Mouse (Mus musculus): ENCODE measurements around the gene Igf1r. TPM values are rescaled to one million over a fixed set of nuclear protein-coding genes. Genes with fewer than 3 reads are reported as not detected.

The Igf1r gene
- polyA plus RNA-seq, 1 experiment from 2014 or later = 13.9 TPM

DNA sequence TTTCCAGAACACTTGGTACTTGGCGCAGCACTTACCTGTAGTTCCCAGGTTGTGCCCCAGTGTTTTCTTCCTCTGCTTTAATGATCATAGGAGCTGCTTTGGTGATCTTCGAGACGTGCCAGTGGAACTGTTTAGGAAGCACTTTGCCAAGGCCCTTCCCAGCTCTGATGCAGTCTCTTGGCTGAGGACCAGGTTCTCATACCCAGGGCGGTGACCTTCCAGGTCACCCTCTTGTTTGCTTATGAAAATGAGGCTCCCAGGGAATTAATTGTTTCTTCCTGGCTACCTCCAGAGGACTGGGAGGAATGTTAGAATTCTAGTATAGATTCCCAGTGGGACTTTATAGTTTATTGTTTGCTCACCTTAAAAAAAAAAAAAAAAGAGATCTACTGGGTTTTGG is 72.0 kb downstream of the Igf1r start:
- 80% methylated on average over 4 of the region's 4 CpGs for WGBS
- ATAC-seq (replicated peaks; ENCODE audit: insufficient number of reproducible peaks, insufficient read depth, low FRiP score, low read depth) = no peak
- peaks cover 62% of the 10 kb centered on the region for H3K4me1 ChIP-seq (replicated peaks)
- H3K27me3 ChIP-seq = no peaks in the 10 kb centered on the region
- H3K9me3 ChIP-seq (replicated peaks) = no peaks in the 10 kb centered on the region
- H3K27ac ChIP-seq = 0 out of 2 replicates have a peak overlapping the region, but pooled peaks have one; percentile 38
- no peak overlapping the region for H3K4me2 ChIP-seq
- no peak overlapping the region for H3K4me3 ChIP-seq
- H3K36me3 ChIP-seq = no peaks in the 10 kb centered on the region
- H3K9ac ChIP-seq = no peak overlapping the region

- Histone ChIP-seq H3K27me3 (no peaks in the 10 kb centered on the region), H3K4me1 (replicated peaks) (peaks cover 62% of the 10 kb centered on the region), H3K27ac (peak overlapping the region; percentile 69), H3K4me2 (no peak overlapping the region), H3K9ac (no peak overlapping the region), H3K9me3 (replicated peaks) (no peaks in the 10 kb centered on the region), H3K36me3 (no peaks in the 10 kb centered on the region), H3K4me3 (no peak overlapping the region)
- no peak for ATAC-seq (replicated peaks; ENCODE audit: insufficient number of reproducible peaks, insufficient read depth, low FRiP score, low read depth)
- 68% methylated on average over 3 of the region's 3 CpGs for WGBS
These were observed 72.8 kb downstream of the Igf1r start for GRCm38 (mm10) chr7:68025396-68025795.

DNA sequence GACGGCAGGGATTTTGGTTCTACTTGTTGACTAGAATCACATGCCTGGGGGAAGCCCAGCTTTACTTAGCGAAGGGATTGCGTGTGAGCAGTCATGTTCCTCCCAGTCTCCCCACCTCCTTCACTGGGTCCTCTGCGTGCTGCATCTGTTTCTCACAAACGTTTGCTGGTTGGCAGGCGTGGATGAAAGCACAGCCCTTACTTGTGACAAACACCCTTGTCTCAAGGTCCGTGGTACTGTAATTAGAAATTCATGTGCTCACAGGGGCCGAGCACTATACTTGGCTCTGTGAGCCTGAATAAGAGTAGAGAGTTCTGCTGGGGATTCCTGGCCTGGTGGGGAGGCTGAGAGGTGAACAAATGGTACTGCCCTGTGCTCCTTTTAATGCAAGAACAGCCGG is 73.4 kb downstream of the Igf1r start:
- Histone ChIP-seq H3K9ac (no peak overlapping the region), H3K27ac (peak overlapping the region; percentile 69), H3K36me3 (no peaks in the 10 kb centered on the region), H3K27me3 (no peaks in the 10 kb centered on the region), H3K4me1 (replicated peaks) (peaks cover 63% of the 10 kb centered on the region), H3K4me2 (no peak overlapping the region), H3K9me3 (replicated peaks) (no peaks in the 10 kb centered on the region), H3K4me3 (no peak overlapping the region)
- no peak for ATAC-seq (replicated peaks; ENCODE audit: insufficient number of reproducible peaks, insufficient read depth, low FRiP score, low read depth)
- 49% methylated on average over 9 of the region's 9 CpGs for WGBS

GRCm38 (mm10) chr7:68028167-68028566 is 75.5 kb downstream of the Igf1r start:
- no peak overlapping the region for H3K4me3 ChIP-seq
- no peak overlapping the region for H3K27ac ChIP-seq
- peaks cover 52% of the 10 kb centered on the region for H3K4me1 ChIP-seq (replicated peaks)
- H3K9ac ChIP-seq = no peak overlapping the region
- WGBS = 20% methylated on average over 4 of the region's 4 CpGs
- H3K27me3 ChIP-seq = no peaks in the 10 kb centered on the region
- no peaks in the 10 kb centered on the region for H3K9me3 ChIP-seq (replicated peaks)
- H3K36me3 ChIP-seq = no peaks in the 10 kb centered on the region
- ATAC-seq (replicated peaks; ENCODE audit: insufficient number of reproducible peaks, insufficient read depth, low FRiP score, low read depth) = no peak
- no peak overlapping the region for H3K4me2 ChIP-seq

- H3K9ac ChIP-seq = no peak overlapping the region
- peak overlapping the region; percentile 35; the same call in 1 of the 2 replicates for H3K27ac ChIP-seq
- 0 out of 2 replicates have a peak, but pooled peaks have one; percentile 29 for ATAC-seq (replicated peaks; ENCODE audit: insufficient number of reproducible peaks, insufficient read depth, low FRiP score, low read depth)
- H3K9me3 ChIP-seq (replicated peaks) = no peaks in the 10 kb centered on the region
- peaks cover 33% of the 10 kb centered on the region for H3K4me1 ChIP-seq (replicated peaks)
- 31% methylated on average over 9 of the region's 9 CpGs for WGBS
- H3K4me2 ChIP-seq = 0 out of 2 replicates have a peak overlapping the region, but pooled peaks have one; percentile 19
- H3K4me3 ChIP-seq = no peak overlapping the region
- H3K36me3 ChIP-seq = no peaks in the 10 kb centered on the region
- H3K27me3 ChIP-seq = no peaks in the 10 kb centered on the region
These were observed 78.2 kb downstream of the Igf1r start for GRCm38 (mm10) chr7:68030846-68031245.

DNA sequence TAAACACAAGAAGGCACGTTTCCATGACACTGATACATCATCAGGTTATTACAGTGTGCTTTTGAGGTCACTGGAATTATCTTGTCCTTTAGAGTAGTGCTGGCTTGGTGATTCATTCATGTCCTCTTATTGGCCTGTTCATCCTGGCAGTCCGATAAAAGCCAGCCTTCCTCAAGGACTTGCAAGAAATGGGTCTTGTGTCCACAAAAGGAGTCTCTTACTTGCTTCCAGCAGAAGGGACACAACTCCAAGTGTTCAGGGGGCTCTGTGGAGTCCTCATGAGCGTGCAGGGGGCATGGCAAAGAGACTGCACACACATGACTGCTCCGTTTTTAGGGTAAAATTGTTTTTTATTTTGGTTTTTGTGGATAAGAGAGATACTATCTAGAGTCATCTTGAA is 83.9 kb downstream of the Igf1r start:
- no peak overlapping the region for H3K4me3 ChIP-seq
- H3K27me3 ChIP-seq = no peaks in the 10 kb centered on the region
- H3K9me3 ChIP-seq (replicated peaks) = no peaks in the 10 kb centered on the region
- 81% methylated on average over 4 of the region's 4 CpGs for WGBS
- H3K4me2 ChIP-seq = no peak overlapping the region
- ATAC-seq (replicated peaks; ENCODE audit: insufficient number of reproducible peaks, insufficient read depth, low FRiP score, low read depth) = no peak
- H3K36me3 ChIP-seq = no peaks in the 10 kb centered on the region
- peaks cover 19% of the 10 kb centered on the region for H3K4me1 ChIP-seq (replicated peaks)
- no peak overlapping the region for H3K27ac ChIP-seq
- H3K9ac ChIP-seq = no peak overlapping the region

DNA sequence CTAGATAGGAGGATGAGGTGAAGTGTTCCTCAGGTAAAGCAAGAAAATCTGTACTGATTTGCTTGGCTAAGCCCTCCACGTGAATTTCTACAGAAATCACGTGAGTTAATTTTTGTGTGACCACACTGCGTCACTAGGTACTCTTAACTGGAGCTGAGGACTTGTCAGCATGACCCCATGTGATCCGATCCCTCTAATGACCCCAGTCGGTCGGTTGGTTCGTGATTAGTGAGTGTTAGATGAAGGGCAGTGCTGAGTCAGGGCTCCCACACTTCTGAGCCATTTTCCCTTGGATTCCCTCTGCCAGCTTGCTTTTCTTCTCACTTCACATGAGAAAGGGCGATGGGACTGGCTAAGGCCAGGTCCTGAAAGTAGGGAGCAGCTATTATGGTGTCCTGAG is 86.2 kb downstream of the Igf1r start:
- no peak overlapping the region for H3K4me2 ChIP-seq
- WGBS = 60% methylated on average over 8 of the region's 8 CpGs
- peak overlapping the region; percentile 9; the same call in 1 of the 2 replicates for H3K27ac ChIP-seq
- no peaks in the 10 kb centered on the region for H3K9me3 ChIP-seq (replicated peaks)
- H3K27me3 ChIP-seq = no peaks in the 10 kb centered on the region
- H3K4me1 ChIP-seq (replicated peaks) = peaks cover 19% of the 10 kb centered on the region; the same call in 1 of the 2 replicates
- no peak overlapping the region for H3K9ac ChIP-seq
- H3K36me3 ChIP-seq = no peaks in the 10 kb centered on the region
- ATAC-seq (replicated peaks; ENCODE audit: insufficient number of reproducible peaks, insufficient read depth, low FRiP score, low read depth) = no peak
- H3K4me3 ChIP-seq = no peak overlapping the region

- Histone ChIP-seq H3K4me2 (no peak overlapping the region), H3K4me3 (no peak overlapping the region), H3K27me3 (no peaks in the 10 kb centered on the region), H3K9ac (no peak overlapping the region), H3K4me1 (replicated peaks) (peaks cover 22% of the 10 kb centered on the region; the same call in 1 of the 2 replicates), H3K27ac (no peak overlapping the region), H3K36me3 (no peaks in the 10 kb centered on the region), H3K9me3 (replicated peaks) (no peaks in the 10 kb centered on the region)
- WGBS = 65% methylated on average over 2 of the region's 2 CpGs
- no peak for ATAC-seq (replicated peaks; ENCODE audit: insufficient number of reproducible peaks, insufficient read depth, low FRiP score, low read depth)
These were observed 86.9 kb downstream of the Igf1r start for GRCm38 (mm10) chr7:68039550-68039949.

DNA sequence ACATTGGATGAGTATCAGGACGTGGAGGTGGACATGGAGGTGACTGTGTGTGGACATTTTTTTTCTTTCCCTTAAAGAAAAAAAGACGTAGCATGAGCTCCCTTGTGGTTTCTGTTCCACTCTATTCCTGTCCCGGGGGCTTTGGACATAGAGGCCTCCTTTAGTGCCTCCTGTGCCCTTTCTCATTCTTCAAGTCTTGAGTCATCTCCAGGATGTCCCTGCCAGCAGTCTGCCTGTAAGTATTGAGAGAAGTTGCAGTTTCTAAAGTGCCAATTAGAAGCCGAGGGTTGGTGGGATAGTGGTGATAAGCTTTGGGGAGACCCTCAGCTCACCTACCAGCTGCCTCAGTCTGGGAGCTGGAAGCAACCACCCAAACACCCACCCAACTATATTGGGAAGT is 92.0 kb downstream of the Igf1r start:
- Histone ChIP-seq H3K4me3 (no peak overlapping the region), H3K4me2 (no peak overlapping the region), H3K36me3 (no peaks in the 10 kb centered on the region), H3K9me3 (replicated peaks) (no peaks in the 10 kb centered on the region), H3K4me1 (replicated peaks) (peaks cover 20% of the 10 kb centered on the region), H3K27ac (no peak overlapping the region), H3K27me3 (no peaks in the 10 kb centered on the region), H3K9ac (no peak overlapping the region)
- WGBS = 51% methylated on average over 4 of the region's 4 CpGs
- no peak for ATAC-seq (replicated peaks; ENCODE audit: insufficient number of reproducible peaks, insufficient read depth, low FRiP score, low read depth)

GRCm38 (mm10) chr7:68047152-68047551 is 94.5 kb downstream of the Igf1r start:
- Histone ChIP-seq H3K9ac (no peak overlapping the region), H3K4me2 (no peak overlapping the region), H3K27ac (no peak overlapping the region), H3K27me3 (no peaks in the 10 kb centered on the region), H3K4me1 (replicated peaks) (peaks cover 13% of the 10 kb centered on the region), H3K4me3 (no peak overlapping the region), H3K36me3 (no peaks in the 10 kb centered on the region), H3K9me3 (replicated peaks) (no peaks in the 10 kb centered on the region)
- ATAC-seq (replicated peaks; ENCODE audit: insufficient number of reproducible peaks, insufficient read depth, low FRiP score, low read depth) = no peak
- WGBS = 86% methylated on average over 4 of the region's 4 CpGs

DNA sequence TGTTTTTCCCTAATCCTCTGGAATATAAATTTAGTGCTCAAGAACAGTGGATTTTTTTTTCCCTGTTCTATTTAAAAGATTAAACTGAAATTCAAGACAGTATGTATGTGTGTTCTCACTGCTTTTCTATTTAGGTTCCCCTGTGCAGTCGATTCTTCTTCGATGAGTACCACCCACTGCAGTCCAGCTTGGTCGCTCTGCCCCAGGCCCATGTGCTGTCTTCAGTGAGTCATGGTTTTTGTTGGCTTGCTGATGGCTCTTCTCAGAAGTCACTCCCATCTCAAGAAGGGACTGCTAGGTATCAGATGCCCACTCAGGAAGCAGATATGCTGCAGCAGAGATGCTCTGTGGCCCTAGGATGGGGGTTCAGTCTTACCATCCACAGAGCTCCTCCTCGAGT is 95.9 kb downstream of the Igf1r start:
- no peak overlapping the region for H3K9ac ChIP-seq
- WGBS = 76% methylated on average over 4 of the region's 4 CpGs
- H3K36me3 ChIP-seq = no peaks in the 10 kb centered on the region
- H3K27me3 ChIP-seq = no peaks in the 10 kb centered on the region
- H3K9me3 ChIP-seq (replicated peaks) = no peaks in the 10 kb centered on the region
- no peak overlapping the region for H3K27ac ChIP-seq
- peaks cover 17% of the 10 kb centered on the region for H3K4me1 ChIP-seq (replicated peaks)
- H3K4me3 ChIP-seq = no peak overlapping the region
- no peak overlapping the region for H3K4me2 ChIP-seq
- no peak for ATAC-seq (replicated peaks; ENCODE audit: insufficient number of reproducible peaks, insufficient read depth, low FRiP score, low read depth)

DNA sequence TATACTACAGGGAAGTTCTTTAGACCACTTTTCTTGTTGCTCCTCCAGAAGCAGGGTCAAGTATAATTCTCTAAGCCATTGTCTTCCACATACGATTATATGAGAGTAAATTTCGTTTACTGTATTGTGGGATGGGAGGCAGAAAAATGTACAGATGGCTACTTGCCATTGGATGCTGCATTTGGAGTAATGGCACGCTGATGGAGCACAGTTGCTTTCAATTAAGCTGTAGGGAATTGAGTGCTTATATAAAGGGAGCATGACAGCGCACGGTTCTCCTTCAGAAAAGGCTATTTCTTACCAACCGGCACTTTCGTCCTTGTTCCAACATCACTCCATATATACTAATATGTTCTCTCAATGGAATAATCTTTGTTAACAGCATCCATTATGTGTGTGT is 96.4 kb downstream of the Igf1r start:
- Histone ChIP-seq H3K4me2 (no peak overlapping the region), H3K9me3 (replicated peaks) (no peaks in the 10 kb centered on the region), H3K27ac (no peak overlapping the region), H3K4me1 (replicated peaks) (peaks cover 21% of the 10 kb centered on the region), H3K36me3 (no peaks in the 10 kb centered on the region), H3K27me3 (no peaks in the 10 kb centered on the region), H3K9ac (no peak overlapping the region), H3K4me3 (no peak overlapping the region)
- ATAC-seq (replicated peaks; ENCODE audit: insufficient number of reproducible peaks, insufficient read depth, low FRiP score, low read depth) = no peak
- WGBS = 80% methylated on average over 7 of the region's 7 CpGs
